27 mouse cellular contexts compared by ENCODE assay signal in genomic region chr15:15648734-15649133, GRCm38 (mm10).
"Had no signal": no experiment of that assay in that cellular context is flagged by ENCODE, and none has a peak within 500 bp of the region (broad histone marks: within the 10 kb centered on the region; RNA-seq: fewer than 3 reads in every experiment).

No protein-coding gene starts in this region.

- H3K27ac ChIP-seq: limb, embryonic 10.5 days; limb, embryonic 12.5 days; limb, embryonic 13.5 days; limb, embryonic 15.5 days; liver, embryonic 12.5 days; liver, embryonic 13.5 days; liver, embryonic 14.5 days; liver, embryonic 15.5 days; lung, embryonic 15.5 days; macrophage; midbrain, embryonic 12.5 days; midbrain, embryonic 13.5 days; midbrain, embryonic 15.5 days; neural tube, embryonic 12.5 days had no signal

- H3K9me3 ChIP-seq: limb, embryonic 10.5 days; limb, embryonic 12.5 days; limb, embryonic 13.5 days; limb, embryonic 15.5 days; liver, embryonic 12.5 days; liver, embryonic 13.5 days; liver, embryonic 15.5 days; lung, embryonic 15.5 days; megakaryocyte, embryonic 14.5 days; midbrain, embryonic 12.5 days; midbrain, embryonic 13.5 days; midbrain, embryonic 15.5 days; neural tube, embryonic 12.5 days had no signal

- H3K9ac ChIP-seq: limb, embryonic 12.5 days; limb, embryonic 13.5 days; limb, embryonic 15.5 days; liver, embryonic 12.5 days; liver, embryonic 13.5 days; liver, embryonic 14.5 days; liver, embryonic 15.5 days; liver, postnatal 0 days; lung, embryonic 14.5 days; lung, embryonic 15.5 days; midbrain, embryonic 12.5 days; midbrain, embryonic 13.5 days; midbrain, embryonic 15.5 days; neural tube, embryonic 12.5 days had no signal

- H3K27me3 ChIP-seq: limb, embryonic 12.5 days; limb, embryonic 13.5 days; limb, embryonic 15.5 days; liver, embryonic 12.5 days; liver, embryonic 13.5 days; liver, embryonic 15.5 days; lung, embryonic 15.5 days; megakaryocyte, embryonic 14.5 days; midbrain, embryonic 12.5 days; midbrain, embryonic 13.5 days; midbrain, embryonic 15.5 days; neural tube, embryonic 12.5 days had no signal

- DNase-seq: left cerebral cortex, postnatal 4 days; liver; liver, embryonic 13.5 days; liver, postnatal 0 days; lung, adult 18-20 months; lung, adult 2 months; lung, embryonic 14.5 days; lung, postnatal 10 days; lung, postnatal 14 days; lung, postnatal 36 days; lung, postnatal 4 days; midbrain, embryonic 14.5 days had no signal

- H3K36me3 ChIP-seq: limb, embryonic 10.5 days; limb, embryonic 12.5 days; limb, embryonic 13.5 days; limb, embryonic 15.5 days; liver, embryonic 12.5 days; liver, embryonic 13.5 days; liver, embryonic 15.5 days; lung, embryonic 15.5 days; midbrain, embryonic 12.5 days; midbrain, embryonic 13.5 days; midbrain, embryonic 15.5 days; neural tube, embryonic 12.5 days had no signal

- H3K4me1 ChIP-seq: limb, embryonic 10.5 days; limb, embryonic 12.5 days; limb, embryonic 13.5 days; limb, embryonic 15.5 days; liver, embryonic 12.5 days; liver, embryonic 13.5 days; liver, embryonic 15.5 days; lung, embryonic 15.5 days; megakaryocyte, embryonic 14.5 days; midbrain, embryonic 12.5 days; midbrain, embryonic 13.5 days; midbrain, embryonic 15.5 days; neural tube, embryonic 12.5 days had no signal

- H3K4me3 ChIP-seq: limb, embryonic 10.5 days; limb, embryonic 12.5 days; limb, embryonic 13.5 days; limb, embryonic 15.5 days; liver, embryonic 12.5 days; liver, embryonic 13.5 days; liver, embryonic 15.5 days; lung, embryonic 15.5 days; megakaryocyte, embryonic 14.5 days; midbrain, embryonic 12.5 days; midbrain, embryonic 13.5 days; midbrain, embryonic 15.5 days; myocyte; neural tube, embryonic 12.5 days had no signal
